Mouse (Mus musculus) right cerebral cortex, postnatal 36 days (tissue): ENCODE data around the gene Ube2o.

Source experiments
- DNase-seq, 2 experiments: peaks; one replicate each; pipeline ENCODE4 v3.0.0; 2022; ENCODE audit warnings: low spot score in 2 of 2, mixed read lengths in 1 of 2

The Ube2o gene

GRCm38 (mm10) chr11:116580711-116581375 lies 404 bp downstream of the Ube2o start:
- peak; percentile 29 to 37 for DNase-seq

DNA sequence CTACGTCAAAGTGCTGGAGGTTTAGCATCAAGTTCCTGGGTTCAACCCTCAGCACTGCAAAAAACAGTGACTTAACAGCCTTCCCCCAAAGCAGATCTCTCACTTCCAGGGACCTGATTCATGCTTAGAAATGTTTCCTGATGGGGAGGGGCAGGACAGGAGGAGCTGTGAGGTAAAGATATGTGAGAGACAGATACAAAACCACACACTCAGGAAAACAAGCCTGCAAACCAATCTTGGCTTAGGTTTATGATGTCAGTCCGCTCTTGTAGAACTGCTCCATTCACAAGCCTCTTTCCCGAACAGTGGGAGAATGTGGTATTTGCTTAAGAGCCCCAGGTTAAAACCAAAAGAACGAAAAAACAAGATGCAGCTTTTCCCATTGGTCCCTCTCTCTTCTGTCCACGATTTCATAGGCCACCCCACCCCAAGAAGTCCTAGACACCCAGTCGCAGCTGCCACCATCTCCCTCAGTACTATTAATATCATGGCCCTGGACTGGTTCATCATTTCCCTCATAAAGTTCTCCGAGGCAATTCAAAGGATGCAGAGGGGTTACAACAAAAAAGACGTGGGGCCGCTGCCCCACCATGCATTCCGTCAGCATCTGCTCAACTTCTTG lies 1.1 kb downstream of the Ube2o start:
- DNase-seq, result no peak

DNA sequence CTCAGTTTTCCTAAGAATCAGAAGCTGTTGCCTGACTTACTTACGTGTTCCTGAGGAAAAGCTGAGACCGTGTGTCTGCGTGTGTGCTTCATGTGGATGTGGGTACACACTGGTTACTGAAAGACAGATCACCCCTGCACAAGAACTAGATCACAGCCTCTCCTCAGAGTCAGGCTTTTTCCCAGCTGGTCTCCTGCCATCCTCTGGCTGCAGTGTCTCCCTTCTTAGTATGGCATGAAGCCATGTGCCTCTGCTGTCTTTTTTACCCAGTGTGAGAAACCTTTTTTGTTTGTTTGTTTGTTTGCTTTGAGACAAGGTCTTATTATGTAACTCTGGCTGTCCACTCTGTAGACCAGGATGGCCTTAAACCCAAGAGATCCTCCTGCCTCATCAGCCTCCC lies 2.0 kb downstream of the Ube2o start:
- DNase-seq, result no peak

DNA sequence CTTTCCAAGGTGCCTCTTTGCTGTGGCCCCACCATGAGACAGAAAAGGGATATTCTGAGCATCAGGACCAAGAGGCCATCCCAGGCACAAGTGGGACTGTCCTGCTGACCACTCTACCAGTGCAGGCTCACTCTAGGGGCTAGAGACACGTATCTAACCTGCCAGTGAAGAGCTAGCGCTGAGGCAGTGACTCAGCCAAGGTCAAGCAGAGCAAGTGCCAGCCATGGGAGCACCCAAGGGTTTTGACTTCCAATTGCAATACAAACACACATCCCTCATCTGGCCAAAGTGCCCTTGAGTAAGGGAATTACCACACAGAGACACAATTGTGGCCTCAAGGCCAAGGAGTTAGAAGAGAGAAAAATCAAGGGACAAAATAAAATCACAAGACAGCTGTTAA lies 5.9 kb downstream of the Ube2o start:
- DNase-seq, result no peak

DNA sequence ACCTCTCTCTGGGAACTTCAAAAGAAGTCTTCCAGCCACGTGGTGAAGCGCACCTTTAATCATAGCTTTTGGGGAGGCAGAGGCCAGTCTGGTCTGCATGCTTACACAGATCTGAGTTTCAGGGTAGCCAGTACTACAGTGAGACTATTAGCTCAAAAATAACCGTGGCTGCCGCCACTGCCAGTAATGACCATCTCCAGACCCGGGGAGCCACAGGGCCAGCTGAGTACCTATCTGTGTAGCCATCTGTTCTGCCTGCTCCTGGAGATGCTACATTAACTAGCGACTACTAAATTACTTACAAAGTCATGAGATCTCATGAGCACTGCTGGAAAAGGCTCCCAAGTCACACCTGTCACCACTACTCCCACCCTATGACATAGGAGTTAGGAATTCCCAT lies 6.3 kb downstream of the Ube2o start:
- no peak for DNase-seq

- no peak for DNase-seq
Observed at GRCm38 (mm10) chr11:116574486-116574885, 6.8 kb downstream of the Ube2o start.

- DNase-seq, result peak in 1 of 2 experiments; percentile 49
Observed at GRCm38 (mm10) chr11:116572756-116573543, 8.3 kb downstream of the Ube2o start.

DNA sequence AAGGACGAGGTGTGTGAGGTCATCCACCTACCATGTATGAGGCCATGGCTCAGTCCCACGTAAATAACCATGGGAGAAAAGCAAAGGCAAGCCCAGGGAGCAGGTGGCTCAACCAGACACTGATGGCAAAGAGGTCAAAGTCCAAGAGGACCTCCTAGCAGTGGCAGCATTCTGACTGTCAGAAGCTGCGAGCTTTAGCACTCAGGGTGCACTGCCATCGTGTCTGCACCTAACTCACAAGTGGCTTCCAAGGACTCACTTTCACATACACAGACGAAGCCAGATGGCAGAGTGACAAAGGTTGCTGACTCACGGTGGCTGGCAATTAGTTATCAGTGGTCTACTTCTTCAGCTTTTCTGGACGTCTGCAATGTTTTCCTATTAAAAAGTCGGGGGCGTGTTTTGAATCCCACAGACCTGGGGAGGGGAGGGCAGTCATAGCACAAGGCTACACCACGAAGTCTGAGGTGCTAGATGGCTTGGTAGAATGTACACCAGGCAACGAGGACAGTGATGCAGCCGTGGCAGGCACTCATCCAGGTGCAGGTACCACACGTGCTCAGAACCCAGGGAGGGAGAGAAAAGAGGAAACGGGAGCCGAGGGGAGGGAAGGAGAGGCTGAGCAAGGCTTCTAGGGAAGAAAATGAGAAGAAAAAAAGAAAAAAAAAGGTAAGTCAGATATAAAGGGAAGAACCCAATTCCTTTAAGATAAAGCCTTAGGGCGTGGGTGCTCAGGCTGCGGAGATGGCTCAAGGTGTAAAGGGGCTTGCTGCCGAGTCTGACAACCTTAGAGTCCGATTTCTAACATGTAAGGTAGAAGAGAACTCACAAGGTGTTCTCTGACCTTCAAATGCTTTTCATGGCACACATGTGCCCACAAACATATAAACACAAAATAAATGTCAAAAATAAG lies 9.2 kb downstream of the Ube2o start:
- no peak for DNase-seq

GRCm38 (mm10) chr11:116570821-116571220 lies 10.4 kb downstream of the Ube2o start:
- DNase-seq, result no peak

DNA sequence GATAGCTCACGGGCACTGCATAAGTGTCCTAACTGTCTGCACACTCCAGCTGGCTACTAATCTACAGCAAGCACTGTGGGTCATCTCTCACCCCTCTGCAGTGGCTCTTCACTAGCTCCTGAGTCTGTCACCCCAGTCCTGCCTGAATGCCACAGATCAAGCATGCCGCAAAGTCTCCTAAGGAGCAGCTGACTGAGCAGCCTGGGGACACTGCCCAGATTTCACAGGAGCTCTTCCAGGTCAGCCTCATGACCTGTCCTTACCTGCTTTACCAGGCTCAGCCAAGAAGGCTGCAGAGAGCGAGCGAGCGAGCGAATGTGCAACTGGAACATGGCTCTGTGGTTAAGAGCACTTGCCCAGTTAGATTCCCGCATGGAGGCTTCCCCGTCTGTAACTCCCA lies 13.7 kb downstream of the Ube2o start:
- DNase-seq, result no peak

DNA sequence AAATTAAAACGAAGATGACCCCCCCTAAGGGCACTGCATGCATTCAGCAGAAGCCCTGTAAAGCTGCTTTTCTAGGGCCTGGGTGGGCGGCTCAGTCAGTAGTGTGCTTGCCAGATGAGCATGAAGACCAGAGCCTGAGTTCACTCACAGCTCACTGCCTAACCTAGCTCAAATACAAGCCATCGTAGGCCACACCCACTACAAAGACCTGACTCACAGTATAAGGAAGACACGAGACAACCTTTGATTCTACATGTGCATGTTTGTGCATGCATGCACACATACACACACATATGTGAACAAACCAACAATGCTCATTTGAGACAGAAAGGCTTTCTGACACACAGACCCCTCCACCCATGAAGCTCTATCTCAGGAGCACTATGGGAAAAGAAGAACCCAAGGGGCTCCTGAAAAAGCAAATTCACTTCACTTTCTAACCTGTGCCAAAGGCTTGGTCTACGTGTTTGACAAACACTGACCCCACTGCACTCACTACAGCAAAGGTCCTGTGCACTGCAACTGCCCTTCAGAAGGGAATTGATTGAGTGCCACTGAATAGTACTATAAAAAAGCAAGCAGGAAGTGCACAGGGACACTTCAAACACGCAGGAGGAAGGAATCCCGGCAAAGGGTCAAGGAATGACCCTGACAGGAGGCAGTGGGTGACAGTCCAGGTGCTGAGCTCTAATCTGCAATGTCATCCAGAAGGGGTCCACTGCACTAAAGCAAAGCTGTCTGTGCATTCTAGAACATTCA lies 15.8 kb downstream of the Ube2o start:
- no peak for DNase-seq

DNA sequence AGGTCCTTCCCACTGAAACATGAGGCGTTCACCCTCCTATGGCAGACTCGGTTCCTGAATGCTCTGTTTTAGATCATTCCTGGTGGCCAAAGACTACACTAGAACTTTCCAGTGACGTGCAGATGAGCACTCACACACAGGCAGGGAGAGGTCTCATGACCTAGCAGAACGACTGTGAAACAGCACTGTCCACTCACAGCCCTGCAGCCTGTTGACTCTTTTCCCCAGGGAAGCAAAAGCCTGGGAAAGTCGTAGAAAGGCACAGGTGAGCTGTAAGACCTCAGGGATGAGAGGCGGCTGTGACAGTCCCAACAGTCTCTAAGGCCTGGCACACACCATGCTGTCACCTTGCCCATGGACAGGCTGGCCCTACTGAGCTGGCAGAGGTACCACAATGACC lies 24.9 kb downstream of the Ube2o start:
- no peak for DNase-seq

DNA sequence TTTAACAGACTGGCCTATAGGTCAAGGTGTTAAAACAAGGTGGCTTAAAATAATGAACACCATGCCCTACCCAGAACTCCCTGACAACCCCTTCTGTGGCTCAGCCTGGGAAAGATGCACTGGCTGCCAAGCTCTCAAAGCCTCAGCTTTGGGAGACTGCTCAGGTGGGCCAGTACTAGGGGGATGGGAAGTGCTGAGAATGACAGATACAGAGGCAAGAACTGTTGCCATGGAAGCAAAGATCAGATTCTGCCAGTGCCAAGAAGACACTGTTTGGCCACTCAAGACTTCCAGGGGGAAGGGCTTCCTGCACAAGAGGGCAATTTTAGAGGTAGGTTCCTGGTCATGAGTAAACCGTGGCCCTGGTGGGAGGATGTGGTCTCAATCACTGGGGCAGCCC lies 25.7 kb downstream of the Ube2o start:
- no peak for DNase-seq

DNA sequence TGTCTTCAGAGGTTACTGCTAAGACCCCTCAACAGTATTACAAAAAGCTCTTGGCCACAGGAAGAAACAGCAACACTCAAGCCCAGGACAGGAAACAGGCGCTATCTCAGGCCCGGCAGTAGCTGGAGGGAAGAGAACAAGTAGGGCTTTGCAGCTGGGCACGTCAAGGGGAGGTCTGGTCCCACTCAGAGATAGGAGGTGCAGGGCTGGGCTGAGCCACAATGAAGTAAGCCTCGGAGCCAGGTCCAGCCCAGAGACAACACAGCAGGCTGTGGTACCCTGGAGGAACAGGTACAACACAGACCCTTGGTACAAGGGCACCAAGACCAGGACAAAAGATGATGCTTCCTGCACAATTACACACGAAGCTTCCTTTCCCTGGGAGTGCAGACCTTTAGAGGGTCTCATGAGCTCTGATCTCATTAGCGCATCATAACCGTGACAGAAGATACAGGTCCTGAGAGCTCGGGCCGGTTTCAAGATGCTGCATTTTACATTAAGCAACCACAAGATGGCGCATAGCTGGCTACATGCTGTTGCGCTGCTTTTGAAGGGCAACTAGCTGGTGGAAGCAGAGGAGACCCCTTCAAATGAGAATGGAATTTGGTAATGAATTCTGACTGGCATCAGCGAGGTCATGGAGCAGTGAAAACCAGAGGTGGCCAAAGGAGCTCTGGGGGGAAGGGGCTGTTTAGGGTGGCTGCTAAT lies 26.9 kb downstream of the Ube2o start:
- DNase-seq, result no peak

GRCm38 (mm10) chr11:116552194-116552593 lies 29.1 kb downstream of the Ube2o start:
- DNase-seq, result peak in 1 of 2 experiments; percentile 70

GRCm38 (mm10) chr11:116550748-116551147 lies 30.5 kb downstream of the Ube2o start:
- no peak for DNase-seq

- DNase-seq, result no peak
Observed at GRCm38 (mm10) chr11:116549273-116550038, 31.8 kb downstream of the Ube2o start.

GRCm38 (mm10) chr11:116548780-116549179 lies 32.5 kb downstream of the Ube2o start:
- DNase-seq, result no peak

- DNase-seq, result no peak
Observed at GRCm38 (mm10) chr11:116547296-116548060, 33.8 kb downstream of the Ube2o start.
